Mouse (Mus musculus): ENCODE data around the gene Lmna. TPM values are rescaled to one million over a fixed set of nuclear protein-coding genes. Genes with fewer than 3 reads are reported as not detected.

Lmna gene
- total RNA-seq, 2 experiments from 2014 or later = 61.3 to 67.9 TPM

DNA sequence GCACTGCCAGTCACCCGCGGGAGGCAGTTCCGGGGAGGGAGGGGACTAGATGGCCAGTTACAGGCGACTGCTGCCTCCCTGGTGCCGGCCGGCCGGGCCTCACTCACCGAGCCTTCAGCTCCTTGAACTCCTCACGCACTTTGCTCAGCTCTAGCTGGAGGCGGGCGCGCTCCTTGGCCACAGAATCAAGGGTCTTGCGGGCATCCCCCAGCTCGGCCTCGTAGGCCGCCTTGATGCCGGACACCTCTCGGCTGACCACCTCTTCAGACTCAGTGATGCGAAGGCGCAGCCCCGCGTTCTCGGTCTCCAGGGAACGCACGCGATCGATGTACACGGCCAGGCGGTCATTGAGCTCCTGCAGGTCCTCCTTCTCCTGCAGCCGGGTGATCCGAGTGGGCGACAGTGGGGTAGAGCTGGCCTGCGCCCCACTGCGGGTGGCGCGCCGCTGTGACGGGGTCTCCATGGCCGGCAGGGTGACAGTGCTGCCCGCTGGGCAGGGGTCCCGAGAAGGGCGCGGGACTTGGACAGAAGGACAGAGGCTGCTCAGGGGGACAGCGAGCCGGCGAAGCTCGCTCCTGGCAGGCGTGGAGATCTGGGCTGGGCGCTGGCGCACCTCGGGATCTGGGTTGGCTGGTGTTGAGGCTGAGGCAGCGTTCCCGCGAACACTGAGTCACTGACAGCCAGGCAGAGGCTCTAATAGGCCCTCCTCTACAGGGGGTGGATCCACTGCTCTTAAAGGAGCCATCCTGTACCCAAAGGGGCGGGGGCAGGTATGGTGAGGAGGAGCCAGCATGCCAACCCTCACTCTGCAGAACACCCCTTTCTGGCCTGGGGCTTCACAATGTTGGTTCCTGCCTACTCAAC lies 6.9 kb downstream of the Lmna start:
- DNase-seq (ENCODE audit: low spot score in 2 of 2) = peak; percentile 92 to 94

DNA sequence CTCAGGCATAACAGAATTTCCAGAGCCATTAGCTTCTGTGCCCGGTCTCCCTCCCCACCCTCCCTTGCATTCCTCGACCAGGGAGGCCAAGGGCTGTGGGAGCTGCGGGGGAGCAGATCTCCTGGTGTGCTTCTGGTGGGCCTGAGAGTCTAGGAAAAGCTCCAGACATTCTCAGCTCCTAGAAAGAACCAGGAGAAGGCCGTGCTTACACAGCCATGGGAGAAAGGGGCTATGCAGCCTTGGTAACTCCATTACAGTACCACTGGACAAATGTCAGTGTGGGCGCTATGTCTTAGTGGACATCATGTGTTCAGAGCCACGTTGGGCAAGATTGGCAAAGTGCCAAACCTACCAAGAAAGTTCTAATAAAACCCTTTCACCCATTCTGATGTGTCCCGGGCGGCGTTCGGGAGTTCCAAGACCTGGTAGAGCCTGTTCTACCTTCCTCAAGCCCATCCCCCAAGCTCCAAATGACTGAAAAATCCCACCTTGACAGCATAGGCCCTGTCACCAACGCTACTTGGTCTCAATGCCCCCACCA lies 7.7 kb downstream of the Lmna start:
- DNase-seq (ENCODE audit: low spot score in 2 of 2) = no peak

DNA sequence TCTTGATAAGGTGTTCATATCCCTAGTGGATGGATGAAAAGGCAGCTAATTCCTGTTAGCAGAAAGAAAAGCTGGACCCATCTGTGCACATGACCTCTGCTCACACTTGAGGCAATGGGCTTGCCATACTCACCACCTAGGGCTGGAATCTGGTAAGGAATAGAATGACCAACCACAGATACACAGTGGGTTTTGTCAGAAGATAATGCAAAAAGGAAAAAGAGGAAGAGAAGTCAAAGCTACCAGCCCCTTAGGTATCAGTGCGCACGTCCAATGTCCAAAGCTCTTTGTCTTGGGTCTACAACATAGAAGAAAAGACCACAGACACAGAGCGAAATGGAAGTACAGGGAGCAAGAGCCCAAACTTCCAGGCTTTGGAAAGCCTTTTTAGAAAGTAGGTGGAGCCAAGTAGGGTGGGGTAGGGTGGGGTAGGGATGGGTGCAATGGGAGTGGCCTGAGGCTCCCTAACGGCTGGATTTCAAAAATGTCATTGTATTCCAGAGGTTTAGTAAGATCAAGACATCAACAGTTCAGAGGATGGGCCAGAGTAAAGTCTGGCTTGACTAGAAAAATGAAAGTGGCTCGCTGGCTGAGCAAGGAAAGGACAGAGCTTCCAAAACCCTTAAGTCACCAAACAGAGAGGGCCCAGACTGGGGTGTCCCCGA lies 8.3 kb downstream of the Lmna start:
- DNase-seq (ENCODE audit: low spot score in 2 of 2) = no peak

DNA sequence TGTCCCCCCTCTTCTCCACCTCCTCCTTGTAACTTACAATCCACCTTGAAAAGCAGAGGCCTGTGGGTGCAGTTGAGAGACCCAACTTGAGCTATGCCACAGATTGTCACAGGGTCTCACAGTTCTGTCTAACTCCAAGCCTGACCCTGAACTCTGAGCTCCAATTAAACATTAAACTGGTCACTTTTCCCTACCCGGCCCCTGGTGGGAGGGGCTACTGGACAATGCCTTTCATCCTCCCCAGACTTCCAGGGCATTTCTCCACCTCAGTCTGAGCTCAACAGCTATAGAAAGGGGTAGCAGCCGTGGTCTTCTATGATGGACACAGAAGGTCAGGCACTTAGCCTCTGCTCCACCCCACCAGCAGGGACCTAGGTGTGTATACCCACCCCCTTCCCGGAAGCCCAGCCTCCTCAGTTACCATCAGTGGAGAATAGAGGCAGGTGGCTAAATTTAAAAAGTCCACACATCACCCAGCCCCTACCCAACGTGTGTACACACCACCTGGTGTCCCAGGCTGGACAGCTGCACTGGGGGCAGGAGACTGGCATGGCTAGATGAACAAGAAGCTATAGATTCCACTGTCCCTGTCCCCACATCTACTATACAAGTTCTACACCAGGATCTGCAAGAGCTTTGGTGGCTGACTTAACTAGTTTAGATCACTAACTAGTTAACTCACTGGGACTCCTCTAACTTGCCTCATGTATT lies 8.9 kb downstream of the Lmna start:
- DNase-seq (ENCODE audit: low spot score in 2 of 2) = no peak

DNA sequence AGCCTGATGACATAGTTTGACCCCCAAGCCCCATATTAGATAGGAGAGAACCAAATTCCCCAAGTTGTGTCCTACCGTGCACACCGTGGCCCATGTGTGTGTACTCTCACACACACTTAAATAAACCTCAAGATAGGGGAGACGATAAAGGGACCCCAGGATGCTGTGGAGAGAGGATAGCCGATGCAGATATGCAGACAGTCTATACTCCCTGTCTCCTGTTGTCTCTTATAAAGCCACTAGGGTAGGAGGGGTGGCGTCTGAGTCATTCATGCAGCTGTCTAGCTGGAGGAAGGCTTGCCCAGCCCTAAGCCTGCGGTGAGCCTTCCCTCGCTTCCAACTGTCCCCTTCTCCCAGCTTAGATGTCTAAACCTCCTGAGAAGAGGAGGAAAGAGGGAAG lies 9.7 kb downstream of the Lmna start:
- DNase-seq (ENCODE audit: low spot score in 2 of 2) = no peak

DNA sequence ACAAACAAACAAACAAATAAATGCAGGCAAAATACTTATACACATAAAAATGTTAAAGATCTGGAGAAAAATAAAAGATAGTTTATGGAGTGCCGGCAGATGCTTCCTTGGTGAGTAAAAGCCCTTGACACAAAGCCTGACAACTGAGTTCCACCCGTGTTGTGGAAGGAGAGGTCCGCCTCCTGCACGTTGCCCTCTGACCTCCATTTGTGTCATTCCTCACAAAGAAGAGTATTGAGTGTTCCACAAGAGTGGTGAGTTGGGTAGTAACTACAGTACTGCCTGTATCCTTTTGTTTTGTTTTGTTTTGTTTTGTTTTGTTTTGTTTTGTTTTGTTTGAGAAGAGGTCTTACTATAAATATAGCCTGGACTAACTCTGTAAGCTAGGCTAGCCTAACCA lies 10.2 kb downstream of the Lmna start:
- no peak for DNase-seq (ENCODE audit: low spot score in 2 of 2)

DNA sequence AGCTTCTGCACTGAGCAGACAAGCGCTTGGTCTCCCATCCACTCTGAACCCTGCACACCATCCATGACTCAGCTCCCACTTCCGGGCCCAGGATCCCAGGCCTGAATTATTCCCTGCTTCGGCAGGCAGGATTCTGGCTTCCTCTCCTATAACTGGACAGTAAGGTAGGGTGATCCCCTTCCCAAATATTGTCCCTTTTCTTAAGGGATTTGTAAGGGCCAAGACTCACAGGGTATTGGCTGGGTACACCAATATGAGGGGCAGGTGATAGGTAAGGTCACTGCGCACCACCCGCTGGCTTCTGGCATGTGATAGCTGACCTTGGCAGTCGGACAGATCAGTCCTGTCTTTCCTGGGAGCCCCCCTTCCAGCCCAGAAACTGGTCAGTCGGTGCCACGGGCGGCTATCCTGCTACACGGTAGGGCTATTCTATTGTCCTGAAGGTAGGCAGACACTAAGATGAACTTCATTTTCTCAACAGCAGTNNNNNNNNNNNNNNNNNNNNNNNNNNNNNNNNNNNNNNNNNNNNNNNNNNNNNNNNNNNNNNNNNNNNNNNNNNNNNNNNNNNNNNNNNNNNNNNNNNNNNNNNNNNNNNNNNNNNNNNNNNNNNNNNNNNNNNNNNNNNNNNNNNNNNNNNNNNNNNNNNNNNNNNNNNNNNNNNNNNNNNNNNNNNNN lies 13.9 kb downstream of the Lmna start:
- DNase-seq (ENCODE audit: low spot score in 2 of 2) = no peak

DNA sequence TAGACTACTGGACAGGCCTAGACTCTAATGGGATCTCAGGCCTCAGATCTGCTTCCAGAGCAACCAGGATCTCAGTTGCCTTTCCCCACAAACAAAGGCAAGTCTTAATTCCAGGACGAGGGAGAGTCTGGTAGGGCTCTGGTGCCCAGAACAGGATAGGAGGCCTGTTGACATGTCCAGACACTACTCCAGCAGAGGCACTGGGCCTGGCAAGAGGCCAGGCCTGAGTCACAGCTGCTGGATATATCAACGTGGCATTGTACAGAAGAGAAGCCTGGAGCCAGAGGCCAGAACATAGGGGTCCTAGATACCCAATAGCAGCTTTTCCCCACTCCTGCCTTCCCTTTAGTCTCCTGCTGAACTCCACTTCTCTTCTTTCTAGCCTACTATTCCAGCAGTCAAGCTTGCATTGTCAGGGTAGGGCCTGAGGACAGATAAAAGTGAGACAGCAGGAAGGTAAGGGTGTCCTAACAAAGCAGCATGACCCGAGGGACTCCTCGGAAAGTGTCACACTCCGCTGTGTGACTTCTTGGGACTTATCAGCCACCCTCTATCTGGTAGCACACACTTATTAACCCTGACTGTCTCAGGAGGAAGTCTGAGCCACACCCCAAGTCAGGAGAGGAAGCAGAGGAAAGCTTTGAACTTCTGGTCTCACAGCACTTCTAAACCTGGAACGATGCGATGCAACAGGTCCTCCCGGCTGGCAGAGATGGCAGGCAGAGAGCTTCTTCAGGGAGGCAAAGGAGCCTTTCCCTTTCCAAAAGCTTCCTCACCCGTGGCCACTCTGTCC lies 14.7 kb downstream of the Lmna start:
- DNase-seq (ENCODE audit: low spot score in 2 of 2) = no peak

DNA sequence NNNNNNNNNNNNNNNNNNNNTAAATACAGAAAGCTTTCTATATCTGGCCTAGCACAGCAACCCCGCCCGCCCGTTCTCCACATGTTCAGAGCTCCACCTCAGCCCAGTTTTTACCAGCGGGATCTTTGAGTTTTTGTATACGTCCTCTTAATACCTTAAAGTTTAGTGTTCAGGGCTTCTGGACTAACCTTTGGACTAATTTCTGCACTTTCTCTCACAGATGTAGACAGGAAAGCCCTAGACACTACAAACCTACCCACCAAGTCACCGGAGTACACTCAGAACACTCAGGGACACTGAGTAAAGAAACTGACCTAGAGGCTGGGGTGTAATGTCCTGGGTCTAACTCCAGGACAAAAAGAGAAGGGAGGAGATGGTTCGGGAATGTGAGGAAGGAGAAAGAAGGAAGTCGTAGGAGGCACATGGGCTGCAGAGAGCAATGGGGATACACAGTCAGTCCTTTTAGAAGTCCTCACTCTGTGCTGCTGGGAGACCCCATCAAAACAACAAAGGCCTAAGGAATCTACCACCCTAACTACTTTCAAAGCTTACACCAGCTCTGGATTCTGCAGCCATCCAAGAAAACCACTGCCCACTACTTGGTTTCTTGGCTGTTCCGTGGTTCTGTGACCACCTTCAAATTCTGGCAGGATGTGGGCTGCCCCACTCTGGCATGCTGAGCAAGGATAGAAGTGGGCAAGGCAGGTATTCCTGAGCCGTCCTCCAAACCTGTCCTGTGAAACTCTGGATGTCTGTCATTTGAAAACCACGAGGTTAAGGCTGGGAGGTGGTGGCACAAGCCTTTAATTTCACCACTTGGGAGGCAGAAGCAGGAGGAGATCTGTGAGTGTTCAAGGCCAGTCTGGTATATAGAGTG lies 15.8 kb downstream of the Lmna start:
- no peak for DNase-seq (ENCODE audit: low spot score in 2 of 2)

DNA sequence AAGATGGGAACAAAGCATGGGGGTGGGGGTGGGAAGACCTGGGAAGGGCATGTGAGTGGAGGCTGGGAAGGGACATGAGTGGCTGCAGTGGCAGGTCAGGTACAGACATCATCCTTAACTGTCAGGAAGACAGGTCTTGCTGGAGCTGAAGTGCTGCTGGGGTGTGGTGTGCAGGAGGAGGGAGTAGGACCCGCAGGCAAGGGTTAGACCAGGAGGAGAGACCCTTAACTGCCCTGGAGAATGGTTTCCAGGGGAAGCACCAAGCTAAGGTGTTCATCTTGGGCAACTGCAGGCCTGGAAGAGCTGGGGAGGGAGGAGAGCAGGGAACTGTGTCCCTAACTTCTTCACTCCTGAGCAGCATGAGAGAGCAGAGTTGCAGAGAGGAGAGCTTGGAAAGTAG lies 22.4 kb downstream of the Lmna start:
- DNase-seq (ENCODE audit: low spot score in 2 of 2) = no peak

DNA sequence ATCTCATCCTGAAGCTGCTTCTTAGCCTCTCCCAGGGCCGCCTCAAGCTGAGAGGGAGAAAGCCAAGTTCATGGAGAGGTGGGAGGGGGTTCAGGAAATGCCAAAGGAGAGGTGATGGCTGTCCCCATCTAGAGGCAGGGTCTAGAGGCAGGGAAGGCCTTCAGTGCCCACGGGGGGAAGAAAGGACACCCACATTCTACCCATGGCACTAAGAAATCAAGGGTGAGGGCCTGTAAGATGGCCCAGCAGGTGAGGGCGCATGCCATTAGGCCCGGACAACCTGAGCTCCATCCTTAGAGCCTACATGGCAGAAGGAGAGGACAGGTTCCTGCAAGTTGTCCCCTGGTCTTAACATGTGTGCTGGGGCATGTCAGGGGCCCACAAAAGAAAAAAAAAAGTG lies 22.9 kb downstream of the Lmna start:
- no peak for DNase-seq (ENCODE audit: low spot score in 2 of 2)

DNA sequence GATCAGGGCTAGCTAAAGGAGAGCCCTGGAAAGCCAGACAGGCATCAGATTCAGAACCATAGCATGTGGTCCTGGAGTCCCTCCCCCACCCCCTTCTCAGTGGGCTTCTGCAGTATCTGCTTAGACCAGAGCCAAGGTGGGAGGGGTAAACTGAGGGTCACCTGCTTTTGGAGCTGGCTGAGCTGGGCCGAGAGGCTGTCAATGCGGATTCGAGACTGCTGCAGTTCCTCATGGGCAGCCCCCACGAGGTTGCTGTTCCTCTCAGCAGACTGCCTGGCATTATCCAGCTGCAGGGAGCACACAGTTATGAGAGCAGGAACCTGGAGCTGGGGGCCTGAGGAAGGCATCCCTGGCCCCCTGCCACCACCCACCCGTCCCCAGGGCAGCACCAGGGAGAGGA lies 23.7 kb downstream of the Lmna start:
- DNase-seq (ENCODE audit: low spot score in 2 of 2) = no peak

DNA sequence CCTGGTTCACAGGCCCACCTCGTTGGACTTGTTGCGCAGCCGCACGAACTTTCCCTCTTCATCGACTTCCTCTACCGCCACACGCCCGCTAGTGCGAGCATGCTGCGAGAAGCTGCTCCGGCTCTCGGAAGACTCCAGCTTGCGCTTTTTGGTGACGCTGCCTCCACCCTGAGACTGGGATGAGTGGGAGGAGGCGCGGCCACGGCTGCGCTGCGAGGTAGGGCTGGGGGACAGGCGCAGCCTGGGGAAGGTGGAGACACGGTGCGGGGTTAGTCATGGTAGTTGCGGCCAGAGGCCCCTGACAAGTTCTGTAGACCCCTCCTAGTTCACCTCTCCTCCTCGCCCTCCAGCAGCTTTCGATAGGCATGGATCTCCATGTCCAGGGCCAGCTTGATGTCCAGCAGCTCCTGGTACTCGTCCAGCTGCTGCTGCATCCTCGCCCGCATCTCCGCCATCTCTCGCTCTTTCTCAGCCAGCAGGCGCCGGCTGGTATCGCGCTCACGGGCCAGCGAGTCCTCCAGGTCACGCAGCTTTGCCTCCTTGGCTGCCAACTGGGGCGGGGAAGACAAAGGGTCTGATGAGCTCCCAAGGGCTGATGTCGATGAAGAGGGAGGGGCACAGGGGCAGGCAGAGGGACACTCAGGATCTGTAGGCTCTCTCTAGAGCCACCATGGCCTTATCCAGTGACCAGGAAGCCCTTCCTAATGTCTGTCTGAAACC lies 25.0 kb downstream of the Lmna start:
- DNase-seq (ENCODE audit: low spot score in 2 of 2) = peak; percentile 41 to 64

DNA sequence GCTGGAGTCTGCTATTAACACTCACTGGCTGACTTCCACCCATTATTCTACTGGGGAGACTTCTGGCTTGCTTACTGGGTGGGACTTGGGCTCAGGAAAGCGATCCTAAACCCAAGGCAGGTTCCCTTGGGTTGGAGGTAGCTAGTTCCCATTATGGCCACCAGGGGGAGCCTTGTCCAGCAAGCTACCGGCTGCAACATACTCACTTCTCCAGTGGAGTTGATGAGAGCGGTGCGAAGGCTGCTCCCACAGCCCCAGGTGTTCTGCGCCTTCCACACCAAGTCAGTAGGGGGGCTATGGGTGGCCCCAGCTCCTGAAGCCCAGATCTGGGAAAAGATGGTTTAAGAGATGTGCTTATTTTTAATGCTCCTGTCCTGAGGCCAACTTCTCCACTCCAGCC lies 26.1 kb downstream of the Lmna start:
- DNase-seq (ENCODE audit: low spot score in 2 of 2) = peak; percentile 77 to 83

DNA sequence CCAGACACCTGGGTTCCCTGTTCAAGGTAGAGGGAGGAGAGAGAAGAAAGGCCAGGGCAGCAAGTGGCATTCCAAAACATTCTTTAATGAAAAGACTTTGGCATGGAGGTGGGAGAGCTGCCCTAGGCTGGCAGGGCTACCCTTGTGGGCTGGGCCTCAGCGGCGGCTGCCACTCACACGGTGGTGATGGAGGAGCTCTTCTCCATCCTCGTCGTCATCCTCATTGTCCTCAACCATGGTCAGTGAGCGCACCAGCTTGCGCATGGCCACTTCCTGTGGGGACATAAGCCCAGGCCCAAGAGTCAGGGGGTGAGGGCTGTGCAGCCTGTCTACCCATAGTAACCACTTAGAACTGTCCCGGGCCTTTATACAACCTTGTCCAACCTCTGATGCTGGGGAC lies 26.6 kb downstream of the Lmna start:
- DNase-seq (ENCODE audit: low spot score in 2 of 2) = no peak

DNA sequence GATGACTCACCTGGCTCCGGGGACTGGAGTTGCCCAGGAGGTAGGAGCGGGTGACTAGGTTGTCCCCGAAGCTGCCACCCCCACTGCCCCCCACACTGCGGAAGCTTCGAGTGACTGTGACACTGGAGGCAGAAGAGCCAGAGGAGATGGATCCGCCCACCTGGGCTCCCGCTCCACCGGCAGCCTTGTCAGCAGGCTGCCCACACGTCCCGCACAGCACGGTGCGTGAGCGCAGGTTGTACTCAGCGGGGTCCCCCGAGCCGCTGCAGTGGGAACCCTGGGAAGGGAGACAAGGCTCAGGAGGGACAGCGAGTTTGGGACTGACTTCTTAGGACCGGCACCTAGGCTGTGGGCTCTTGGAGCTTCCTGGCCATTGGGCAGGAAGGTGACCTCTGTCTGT lies 27.4 kb downstream of the Lmna start:
- no peak for DNase-seq (ENCODE audit: low spot score in 2 of 2)

DNA sequence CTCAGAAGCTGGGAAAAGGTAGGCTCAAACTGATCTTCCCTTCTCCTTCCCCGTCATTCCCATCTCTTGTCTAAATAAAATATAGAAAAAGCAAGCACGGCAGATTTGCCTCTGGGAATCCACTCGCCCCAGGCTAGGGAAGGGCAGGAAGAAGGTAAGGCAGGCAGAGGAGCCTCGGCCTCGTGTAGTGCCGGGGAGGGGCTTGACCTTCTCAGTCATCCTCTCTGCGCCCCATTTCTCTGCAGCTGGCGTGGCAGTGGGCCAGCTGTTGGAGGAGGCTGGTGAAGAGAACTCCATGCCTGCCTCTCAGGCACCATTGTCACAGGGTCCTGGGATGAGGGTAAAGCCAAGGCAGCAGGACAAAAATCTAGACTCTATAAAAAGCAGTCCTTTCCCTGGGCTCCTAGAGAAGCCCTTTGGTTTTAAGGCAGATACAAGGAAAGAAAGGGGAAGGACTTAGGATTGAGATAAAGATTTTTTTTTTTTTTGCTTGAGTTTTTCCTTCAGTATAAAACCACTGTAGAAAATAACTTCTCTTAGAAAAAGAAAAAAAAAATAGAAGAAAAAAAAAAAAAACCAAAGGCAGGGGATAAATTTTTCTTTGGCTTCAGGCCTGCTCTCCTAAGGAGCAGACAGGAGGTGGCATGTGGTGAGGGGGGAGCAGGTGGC lies 28.2 kb downstream of the Lmna start:
- DNase-seq (ENCODE audit: low spot score in 2 of 2) = no peak

DNA sequence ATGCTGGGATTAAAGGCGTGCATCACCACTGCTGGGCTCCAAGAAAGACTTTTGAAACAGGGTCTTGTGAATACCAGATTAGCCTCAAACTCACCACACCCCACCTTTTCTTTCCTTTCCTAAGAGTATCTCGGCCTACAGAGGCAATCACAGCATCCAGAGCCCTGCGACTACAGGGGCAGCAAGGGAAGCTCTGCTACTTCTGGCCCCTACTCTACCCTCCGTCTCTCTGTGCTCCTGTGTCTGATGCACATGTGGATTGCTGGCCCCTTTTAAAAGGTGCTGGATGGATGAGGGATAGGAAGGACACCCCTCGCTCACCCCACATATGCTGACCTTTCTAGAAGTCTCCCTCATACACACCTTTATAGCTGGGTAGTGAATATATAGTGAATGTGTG lies 29.1 kb downstream of the Lmna start:
- no peak for DNase-seq (ENCODE audit: low spot score in 2 of 2)

Measured in left cerebral cortex, adult 18-20 months (tissue).